Mouse (Mus musculus) heart, embryonic 13.5 days (tissue): Measurements from ENCODE around the gene Purb. TPM values are rescaled to one million over a fixed set of nuclear protein-coding genes. Genes with fewer than 3 reads are reported as not detected.

ENCODE experiments used
- ATAC-seq: fragments of 200-750 bp; cut with Nextera tagmentation; 2 replicates; pipeline ENCODE4 v1.8.0; 2017; ENCODE audit warnings: moderate TSS enrichment; ENCODE audit not compliant: insufficient number of reproducible peaks, low FRiP score, low TSS enrichment; ENCODE audit errors: extremely low read depth
- H3K27ac ChIP-seq: fragments of 300-500 bp; sonication (generic); replicated peaks from 2 replicates; pipeline ENCODE4 v1.5.1; 2015; ENCODE audit warnings: moderate library complexity, mild to moderate bottlenecking, inconsistent platforms
- H3K27me3 ChIP-seq: fragments of 300-500 bp; sonication (generic); replicated peaks from 2 replicates; pipeline ENCODE4 v1.6.1; 2015; ENCODE audit warnings: mild to moderate bottlenecking, inconsistent platforms
- H3K36me3 ChIP-seq: fragments of 300-500 bp; sonication (generic); 2 replicates; pipeline ENCODE4 v1.6.1; 2015; ENCODE audit warnings: mild to moderate bottlenecking, inconsistent platforms
- H3K4me1 ChIP-seq: fragments of 300-500 bp; sonication (generic); 2 replicates; pipeline ENCODE4 v1.6.1; 2015; ENCODE audit warnings: inconsistent platforms
- H3K4me2 ChIP-seq: fragments of 300-500 bp; sonication (generic); 2 replicates; pipeline ENCODE4 v1.6.1; 2015; ENCODE audit warnings: inconsistent platforms, mild to moderate bottlenecking, moderate library complexity
- H3K4me3 ChIP-seq: fragments of 300-500 bp; sonication (generic); 2 replicates; pipeline ENCODE4 v1.5.1; 2015; ENCODE audit warnings: moderate library complexity, mild to moderate bottlenecking, inconsistent platforms
- H3K9ac ChIP-seq: fragments of 300-500 bp; sonication (generic); 2 replicates; pipeline ENCODE4 v1.6.1; 2015; ENCODE audit warnings: inconsistent platforms, mild to moderate bottlenecking, moderate library complexity
- H3K9me3 ChIP-seq: fragments of 300-500 bp; sonication (generic); 2 replicates; pipeline ENCODE4 v1.6.1; 2016; ENCODE audit warnings: inconsistent platforms
- WGBS: fragments of 180-500 bp; shearing (Covaris S2); methylation state at CpG from one replicate; pipeline ENCODE4 v1.1.7; 2015; ENCODE audit warnings: mixed read lengths; 5-methylcytosine and 5-hydroxymethylcytosine counted together
- polyA plus RNA-seq: library from polyadenylated mRNA; unstranded; fragments of >200 nt; fragmentation: Nextera tagmentation; extraction: Ambion mirVana; gene quantifications from 2 replicates; pipeline ENCODE4 v1.2.1, GENCODE M21; 2015

The Purb gene
- polyA plus RNA-seq = 23.5 and 25.5 TPM in 2 replicates

- H3K4me3 ChIP-seq = peak within 1 kb of the TSS; percentile 89
- H3K9me3 ChIP-seq = no peaks in the 10 kb centered on the region
- WGBS = under 1% methylated on average over 40 of the region's 76 CpGs
- H3K36me3 ChIP-seq = peaks cover 10% of the 10 kb centered on the region
- H3K4me1 ChIP-seq = peaks cover 27% of the 10 kb centered on the region
- H3K27ac ChIP-seq = peak within 1 kb of the TSS; percentile 97
- peak within 1 kb of the TSS; percentile 100 for H3K9ac ChIP-seq
- peak; percentile 92 for ATAC-seq
- H3K4me2 ChIP-seq = peak within 1 kb of the TSS; percentile 95
- no peaks in the 10 kb centered on the region for H3K27me3 ChIP-seq
Measured at GRCm38 (mm10) chr11:6475867-6476484, at the start of gene Purb. Gene Purb (minus strand): TSS chr11:6475917.

- H3K27ac ChIP-seq = no peak overlapping the region
- H3K9ac ChIP-seq = no peak overlapping the region
- no peaks in the 10 kb centered on the region for H3K9me3 ChIP-seq
- ATAC-seq = no peak
- peaks cover 23% of the 10 kb centered on the region for H3K4me1 ChIP-seq
- H3K4me2 ChIP-seq = no peak overlapping the region
- peaks cover 35% of the 10 kb centered on the region for H3K36me3 ChIP-seq
- no peak overlapping the region for H3K4me3 ChIP-seq
- no peaks in the 10 kb centered on the region for H3K27me3 ChIP-seq
- 94% methylated on average over 1 of the region's 1 CpGs for WGBS
Measured at GRCm38 (mm10) chr11:6525241-6525640, 49.5 kb upstream of the Purb start.

- H3K27ac ChIP-seq = no peak overlapping the region
- no peaks in the 10 kb centered on the region for H3K9me3 ChIP-seq
- no peak for ATAC-seq
- H3K27me3 ChIP-seq = no peaks in the 10 kb centered on the region
- H3K4me3 ChIP-seq = no peak overlapping the region
- no peak overlapping the region for H3K4me2 ChIP-seq
- peaks cover 35% of the 10 kb centered on the region for H3K36me3 ChIP-seq
- 87% methylated on average over 4 of the region's 4 CpGs for WGBS
- H3K4me1 ChIP-seq = peaks cover 23% of the 10 kb centered on the region
- no peak overlapping the region for H3K9ac ChIP-seq
Measured at GRCm38 (mm10) chr11:6524880-6525238, 49.1 kb upstream of the Purb start.

- Histone ChIP-seq H3K4me2 (no peak overlapping the region), H3K27ac (no peak overlapping the region), H3K9me3 (no peaks in the 10 kb centered on the region), H3K9ac (no peak overlapping the region), H3K36me3 (peaks cover 35% of the 10 kb centered on the region), H3K4me3 (no peak overlapping the region), H3K27me3 (no peaks in the 10 kb centered on the region), H3K4me1 (peaks cover 23% of the 10 kb centered on the region)
- no peak for ATAC-seq
- 90% methylated on average over 8 of the region's 8 CpGs for WGBS
Measured at GRCm38 (mm10) chr11:6524165-6524879, 48.6 kb upstream of the Purb start.

- H3K4me2 ChIP-seq = no peak overlapping the region
- H3K4me1 ChIP-seq = peaks cover 19% of the 10 kb centered on the region
- no peak overlapping the region for H3K27ac ChIP-seq
- ATAC-seq = no peak
- peaks cover 35% of the 10 kb centered on the region for H3K36me3 ChIP-seq
- WGBS = 43% methylated on average over 1 of the region's 1 CpGs
- H3K9ac ChIP-seq = no peak overlapping the region
- no peaks in the 10 kb centered on the region for H3K9me3 ChIP-seq
- H3K27me3 ChIP-seq = 0 out of 2 replicates have a peak, but pooled peaks cover 3% of the 10 kb centered on the region
- H3K4me3 ChIP-seq = no peak overlapping the region
Measured at GRCm38 (mm10) chr11:6523662-6524088, 48.0 kb upstream of the Purb start.

GRCm38 (mm10) chr11:6522782-6523525, 47.2 kb upstream of the Purb start:
- WGBS = 70% methylated on average over 9 of the region's 9 CpGs
- H3K4me3 ChIP-seq = no peak overlapping the region
- H3K27ac ChIP-seq = no peak overlapping the region
- 0 out of 2 replicates have a peak, but pooled peaks cover 4% of the 10 kb centered on the region for H3K27me3 ChIP-seq
- peaks cover 35% of the 10 kb centered on the region for H3K36me3 ChIP-seq
- no peaks in the 10 kb centered on the region for H3K9me3 ChIP-seq
- H3K9ac ChIP-seq = no peak overlapping the region
- no peak overlapping the region for H3K4me2 ChIP-seq
- no peak for ATAC-seq
- H3K4me1 ChIP-seq = peaks cover 17% of the 10 kb centered on the region

GRCm38 (mm10) chr11:6520507-6521173, 44.9 kb upstream of the Purb start, which contains the start of gene Myo1g:
Gene Myo1g (minus strand): TSS chr11:6520965.
- Histone ChIP-seq H3K4me3 (no peak within 1 kb of the TSS), H3K27me3 (0 out of 2 replicates have a peak, but pooled peaks cover 4% of the 10 kb centered on the region), H3K36me3 (peaks cover 24% of the 10 kb centered on the region), H3K4me2 (no peak within 1 kb of the TSS), H3K27ac (no peak within 1 kb of the TSS), H3K9ac (no peak within 1 kb of the TSS), H3K9me3 (no peaks in the 10 kb centered on the region), H3K4me1 (no peaks in the 10 kb centered on the region)
- no peak for ATAC-seq
- 65% methylated on average over 7 of the region's 7 CpGs for WGBS

GRCm38 (mm10) chr11:6519491-6520033, 43.8 kb upstream of the Purb start:
- Histone ChIP-seq H3K4me2 (no peak overlapping the region), H3K4me3 (no peak overlapping the region), H3K9ac (no peak overlapping the region), H3K27ac (no peak overlapping the region), H3K9me3 (no peaks in the 10 kb centered on the region), H3K27me3 (0 out of 2 replicates have a peak, but pooled peaks cover 4% of the 10 kb centered on the region), H3K36me3 (peaks cover 13% of the 10 kb centered on the region), H3K4me1 (peaks cover 6% of the 10 kb centered on the region; the same call in 1 of the 2 replicates)
- ATAC-seq = no peak
- 63% methylated on average over 11 of the region's 11 CpGs for WGBS

GRCm38 (mm10) chr11:6514837-6515236, 39.1 kb upstream of the Purb start:
- Histone ChIP-seq H3K9me3 (no peaks in the 10 kb centered on the region), H3K4me1 (peaks cover 6% of the 10 kb centered on the region; the same call in 1 of the 2 replicates), H3K27ac (no peak overlapping the region), H3K36me3 (no peaks in the 10 kb centered on the region), H3K27me3 (peaks cover 4% of the 10 kb centered on the region; the same call in 1 of the 2 replicates), H3K4me3 (no peak overlapping the region), H3K4me2 (no peak overlapping the region), H3K9ac (no peak overlapping the region)
- ATAC-seq = no peak
- 23% methylated on average over 7 of the region's 7 CpGs for WGBS

- H3K27ac ChIP-seq = no peak overlapping the region
- 52% methylated on average over 1 of the region's 1 CpGs for WGBS
- no peaks in the 10 kb centered on the region for H3K9me3 ChIP-seq
- no peak overlapping the region for H3K9ac ChIP-seq
- no peaks in the 10 kb centered on the region for H3K27me3 ChIP-seq
- no peaks in the 10 kb centered on the region for H3K4me1 ChIP-seq
- H3K4me3 ChIP-seq = no peak overlapping the region
- no peak overlapping the region for H3K4me2 ChIP-seq
- ATAC-seq = no peak
- no peaks in the 10 kb centered on the region for H3K36me3 ChIP-seq
Measured at GRCm38 (mm10) chr11:6508269-6508876, 32.7 kb upstream of the Purb start.
